Mouse (Mus musculus) adrenal gland, postnatal 0 days (tissue): Measurements from ENCODE around the gene Slitrk2. TPM values are rescaled to one million over a fixed set of nuclear protein-coding genes. Genes with fewer than 3 reads are reported as not detected.

Experiments used
- polyA plus RNA-seq: library from polyadenylated mRNA; unstranded; fragments of >200 nt; fragmentation: Nextera tagmentation; extraction: Ambion mirVana; gene quantifications from 2 replicates; pipeline ENCODE4 v1.2.1, GENCODE M21; 2015

Gene Slitrk2
- polyA plus RNA-seq = 1.9 and 3.6 TPM in 2 replicates

DNA sequence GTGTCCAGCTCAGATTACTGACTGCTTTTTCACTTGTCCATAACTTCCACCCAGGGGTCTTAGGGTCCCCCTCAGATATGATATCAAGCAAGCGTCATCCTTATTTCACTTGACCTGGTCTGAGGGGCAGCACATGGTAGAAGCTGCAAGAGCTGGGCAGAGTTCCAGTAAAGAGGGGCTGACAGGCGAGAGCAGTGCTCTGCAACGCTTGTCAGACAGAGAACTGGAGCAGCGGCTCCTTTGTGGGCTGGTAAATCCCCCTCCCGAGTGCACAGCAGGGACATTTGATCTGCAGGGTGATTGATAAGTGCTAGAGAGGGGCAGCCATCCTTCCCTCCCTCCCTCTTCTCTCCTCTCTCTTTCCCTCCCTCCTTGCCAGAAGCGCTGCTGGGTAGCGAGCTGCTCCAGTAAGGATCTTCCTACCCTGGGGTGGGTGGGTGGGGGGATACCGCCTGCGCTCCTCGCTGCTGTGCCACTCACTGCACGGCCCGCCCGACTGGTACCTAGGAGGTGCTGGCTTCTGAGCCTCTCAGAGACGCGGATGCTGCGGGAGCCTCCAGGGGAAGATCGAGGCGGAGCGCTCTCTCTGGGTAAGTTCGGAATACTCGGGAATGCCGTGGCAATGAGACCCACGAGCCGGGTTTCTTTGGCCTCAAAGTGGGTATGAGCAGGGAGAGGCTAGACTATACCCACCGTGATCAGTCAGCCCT, at the start of gene Slitrk2:
Gene Slitrk2 (plus strand): TSS at position 408 of the 710 bp plus-strand sequence.

